Mouse (Mus musculus) kidney, postnatal 0 days (tissue): ENCODE results near the gene Terf2. TPM values are rescaled to one million over a fixed set of nuclear protein-coding genes. Genes with fewer than 3 reads are reported as not detected.
A peak's percentile ranks its signal among the peaks of the same experiment; 100 is the strongest.

Experiments
- ATAC-seq: fragments of 200-750 bp; cut with Nextera tagmentation; replicated peaks from 2 replicates; pipeline ENCODE4 v1.8.0; 2017; ENCODE audit warnings: low read depth, moderate number of reproducible peaks, moderate TSS enrichment, moderate library complexity; ENCODE audit not compliant: low FRiP score
- DNase-seq: peaks from one replicate; pipeline ENCODE4 v3.0.0-alpha.2; 2016; ENCODE audit warnings: low spot score
- H3K27ac ChIP-seq: fragments of 300-500 bp; sonication (generic); 2 replicates; pipeline ENCODE4 v1.5.1; 2014; ENCODE audit warnings: mild to moderate bottlenecking
- H3K27me3 ChIP-seq: fragments of 300-500 bp; sonication (generic); 2 replicates; pipeline ENCODE4 v1.6.1; 2014; ENCODE audit warnings: low read length, mixed read lengths; ENCODE audit not compliant: insufficient read depth
- H3K36me3 ChIP-seq: fragments of 300-500 bp; sonication (generic); 2 replicates; pipeline ENCODE4 v1.6.1; 2014; ENCODE audit warnings: low read length, mixed read lengths; ENCODE audit not compliant: insufficient read depth
- H3K4me1 ChIP-seq: fragments of 300-500 bp; sonication (generic); replicated peaks from 2 replicates; pipeline ENCODE4 v1.6.1; 2014; ENCODE audit warnings: antibody characterized with exemption, low read length, mixed read lengths; ENCODE audit not compliant: insufficient read depth
- H3K4me2 ChIP-seq: fragments of 300-500 bp; sonication (generic); 2 replicates; pipeline ENCODE4 v1.6.1; 2014; ENCODE audit warnings: mild to moderate bottlenecking, low read length, moderate library complexity, mixed read lengths
- H3K4me3 ChIP-seq: fragments of 300-500 bp; sonication (generic); replicated peaks from 2 replicates; pipeline ENCODE4 v1.5.1; 2014; ENCODE audit warnings: low read depth, low read length
- H3K9ac ChIP-seq: fragments of 300-500 bp; sonication (generic); 2 replicates; pipeline ENCODE4 v1.6.1; 2014; ENCODE audit warnings: low read depth, low read length
- H3K9me3 ChIP-seq: fragments of 300-500 bp; sonication (generic); replicated peaks from 2 replicates; pipeline ENCODE4 v1.6.1; 2016; ENCODE audit warnings: low read length, inconsistent platforms, mixed read lengths
- CTCF ChIP-seq: IDR thresholded peaks from 2 replicates; pipeline ENCODE4 v1.5.1; 2016; ENCODE audit warnings: antibody characterized with exemption, low read depth, mild to moderate bottlenecking, moderate library complexity
- WGBS: fragments of 180-500 bp; shearing (Covaris S2); extraction: QIAGEN DNeasy Blood & Tissue Kit; methylation state at CpG from one replicate; pipeline ENCODE4 v1.1.7; 2014; 5-methylcytosine and 5-hydroxymethylcytosine counted together
- polyA plus RNA-seq: library from polyadenylated mRNA; unstranded; fragments of >200 nt; fragmentation: Nextera tagmentation; extraction: Ambion mirVana; gene quantifications from 2 replicates; pipeline ENCODE4 v1.2.1, GENCODE M21; 2015

Gene Terf2
- polyA plus RNA-seq, 1 experiment from 2014 or later: 17.4 TPM

DNA sequence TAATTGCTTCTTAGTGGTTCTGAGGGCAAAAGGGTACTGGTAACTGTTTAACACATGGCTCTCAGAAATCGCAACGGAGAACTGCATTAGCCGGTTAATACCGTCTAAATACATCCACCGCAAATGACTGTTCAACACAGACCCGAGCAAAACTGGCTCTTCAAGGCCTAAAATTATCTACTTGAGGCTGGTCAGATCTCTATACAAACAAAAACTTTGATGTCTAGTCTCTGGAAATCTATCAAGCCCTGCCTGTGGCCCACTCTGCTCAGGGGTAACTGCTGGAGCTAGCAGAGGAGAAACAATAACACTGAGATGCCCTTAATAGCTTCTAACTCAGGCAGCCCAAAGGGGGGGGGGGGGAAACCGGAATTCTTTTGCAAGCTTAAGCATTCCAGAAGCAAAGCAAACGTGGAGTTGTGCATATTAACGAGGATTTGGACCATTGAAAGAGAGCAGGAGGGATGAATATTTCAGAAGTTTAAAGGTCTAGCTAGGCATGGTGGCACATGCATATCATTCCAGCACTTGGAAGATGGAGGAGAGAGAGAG, 26.8 kb upstream of the Terf2 start:
- peak; percentile 61 for ATAC-seq
- TF ChIP-seq CTCF: no peak
- no peak overlapping the region for H3K4me3 ChIP-seq
- DNase-seq: peak; percentile 69
- H3K27me3 ChIP-seq: no peaks in the 10 kb centered on the region
- no peaks in the 10 kb centered on the region for H3K36me3 ChIP-seq
- H3K9ac ChIP-seq: no peak overlapping the region
- WGBS: 6% methylated on average over 9 of the region's 9 CpGs
- peaks cover 28% of the 10 kb centered on the region; the same call in 1 of the 2 replicates for H3K4me1 ChIP-seq
- H3K27ac ChIP-seq: peak overlapping the region; percentile 89
- H3K9me3 ChIP-seq: no peaks in the 10 kb centered on the region
- H3K4me2 ChIP-seq: no peak overlapping the region

DNA sequence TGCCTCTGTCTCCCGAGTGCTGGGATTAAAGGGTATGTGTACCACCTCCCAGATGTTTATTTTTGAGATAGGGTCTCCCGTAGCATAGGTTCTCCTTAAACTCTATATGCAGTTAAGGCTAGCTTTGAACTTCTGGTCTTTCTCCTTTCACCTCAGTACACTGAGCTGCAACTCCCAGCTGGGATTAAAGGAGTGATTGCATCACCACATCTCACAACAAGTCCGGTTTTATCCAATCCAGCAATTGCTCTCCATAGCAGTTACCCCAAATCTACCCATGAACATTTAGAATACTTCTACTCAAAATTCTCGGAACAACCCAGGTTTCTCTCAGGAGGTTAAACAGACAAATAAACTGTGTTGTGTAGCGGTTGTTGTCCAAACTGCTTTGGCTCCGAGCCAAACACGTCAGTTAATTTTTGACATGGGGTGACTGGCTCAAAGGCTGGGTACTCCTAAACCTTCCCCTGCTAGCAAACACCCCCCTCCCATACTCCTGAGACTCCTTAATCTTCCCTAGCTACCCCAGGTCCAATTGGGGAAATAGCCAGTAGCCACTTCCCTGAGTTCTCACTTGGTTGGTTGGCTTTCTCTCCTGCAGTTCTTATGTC, 25.4 kb upstream of the Terf2 start:
- TF ChIP-seq CTCF: no peak
- Histone ChIP-seq H3K4me1 (peaks cover 31% of the 10 kb centered on the region; the same call in 1 of the 2 replicates), H3K27ac (peak overlapping the region; percentile 89), H3K9ac (no peak overlapping the region), H3K9me3 (no peaks in the 10 kb centered on the region), H3K4me2 (no peak overlapping the region), H3K27me3 (no peaks in the 10 kb centered on the region), H3K36me3 (no peaks in the 10 kb centered on the region), H3K4me3 (no peak overlapping the region)
- DNase-seq (no peak), ATAC-seq (no peak)
- 68% methylated on average over 7 of the region's 7 CpGs for WGBS

- Histone ChIP-seq H3K27me3 (no peaks in the 10 kb centered on the region), H3K4me1 (peaks cover 28% of the 10 kb centered on the region; the same call in 1 of the 2 replicates), H3K9ac (no peak overlapping the region), H3K27ac (no peak overlapping the region), H3K9me3 (no peaks in the 10 kb centered on the region), H3K4me2 (no peak overlapping the region), H3K4me3 (no peak overlapping the region), H3K36me3 (no peaks in the 10 kb centered on the region)
- no peak for DNase-seq
- no peak for ATAC-seq
- peak; percentile 48; the same call in 1 of the 2 replicates for TF ChIP-seq CTCF
Measured at GRCm38 (mm10) chr8:107120806-107121205, 24.5 kb upstream of the Terf2 start.

- Histone ChIP-seq H3K9me3 (no peaks in the 10 kb centered on the region), H3K36me3 (no peaks in the 10 kb centered on the region), H3K27me3 (no peaks in the 10 kb centered on the region), H3K4me2 (no peak overlapping the region), H3K9ac (no peak overlapping the region), H3K4me3 (no peak overlapping the region), H3K4me1 (peaks cover 33% of the 10 kb centered on the region; the same call in 1 of the 2 replicates), H3K27ac (peak overlapping the region; percentile 88)
- WGBS: 33% methylated on average over 9 of the region's 9 CpGs
- no peak for ATAC-seq
- DNase-seq: no peak
- TF ChIP-seq CTCF: no peak
Measured at GRCm38 (mm10) chr8:107119412-107119811, 23.1 kb upstream of the Terf2 start.

GRCm38 (mm10) chr8:107118803-107119233, 22.5 kb upstream of the Terf2 start:
- Histone ChIP-seq H3K9me3 (no peaks in the 10 kb centered on the region), H3K4me3 (no peak overlapping the region), H3K9ac (no peak overlapping the region), H3K4me1 (peaks cover 27% of the 10 kb centered on the region; the same call in 1 of the 2 replicates), H3K27ac (peak overlapping the region; percentile 88), H3K4me2 (no peak overlapping the region), H3K27me3 (no peaks in the 10 kb centered on the region), H3K36me3 (no peaks in the 10 kb centered on the region)
- TF ChIP-seq CTCF: no peak
- 26% methylated on average over 7 of the region's 7 CpGs for WGBS
- no peak for DNase-seq
- ATAC-seq: peak; percentile 26; the same call in 1 of the 2 replicates

DNA sequence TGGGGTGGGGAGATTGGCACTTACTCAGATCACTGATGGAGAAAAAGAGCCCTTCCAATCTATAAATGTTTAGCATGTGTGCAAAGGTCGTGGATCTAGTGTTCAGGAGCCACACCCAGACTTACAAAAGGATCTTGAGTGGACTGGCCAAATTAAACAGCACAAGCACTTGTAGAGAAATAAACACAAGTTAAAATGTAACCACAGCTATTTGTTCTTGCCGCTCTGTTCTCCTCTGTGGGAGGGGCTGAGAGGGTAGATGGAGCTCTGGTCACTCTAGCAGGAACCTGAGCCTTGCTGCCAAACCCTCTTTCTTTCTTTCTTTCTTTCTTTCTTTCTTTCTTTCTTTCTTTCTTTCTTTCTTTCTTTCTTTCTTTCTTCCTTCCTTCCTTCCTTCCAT, 20.7 kb upstream of the Terf2 start:
- Histone ChIP-seq H3K27ac (0 out of 2 replicates have a peak overlapping the region, but pooled peaks have one; percentile 57), H3K4me1 (peaks cover 21% of the 10 kb centered on the region; the same call in 1 of the 2 replicates), H3K4me3 (no peak overlapping the region), H3K4me2 (no peak overlapping the region), H3K36me3 (no peaks in the 10 kb centered on the region), H3K9me3 (no peaks in the 10 kb centered on the region), H3K9ac (no peak overlapping the region), H3K27me3 (no peaks in the 10 kb centered on the region)
- ATAC-seq (no peak), DNase-seq (peak; percentile 84)
- 26% methylated on average over 2 of the region's 2 CpGs for WGBS
- no peak for TF ChIP-seq CTCF
